Mouse (Mus musculus) ovary, adult 18-20 months (tissue): Measurements from ENCODE around the gene Sfn.
"Not testable (repeated sequence)": the region's sequence is repeated elsewhere in the genome, so short reads cannot be mapped to it uniquely, and the experiment has no call there.

ENCODE experiments used
- DNase-seq: peaks from one replicate; pipeline ENCODE4 v3.0.0; 2022; ENCODE audit warnings: low spot score, mixed read lengths

The Sfn gene

DNA sequence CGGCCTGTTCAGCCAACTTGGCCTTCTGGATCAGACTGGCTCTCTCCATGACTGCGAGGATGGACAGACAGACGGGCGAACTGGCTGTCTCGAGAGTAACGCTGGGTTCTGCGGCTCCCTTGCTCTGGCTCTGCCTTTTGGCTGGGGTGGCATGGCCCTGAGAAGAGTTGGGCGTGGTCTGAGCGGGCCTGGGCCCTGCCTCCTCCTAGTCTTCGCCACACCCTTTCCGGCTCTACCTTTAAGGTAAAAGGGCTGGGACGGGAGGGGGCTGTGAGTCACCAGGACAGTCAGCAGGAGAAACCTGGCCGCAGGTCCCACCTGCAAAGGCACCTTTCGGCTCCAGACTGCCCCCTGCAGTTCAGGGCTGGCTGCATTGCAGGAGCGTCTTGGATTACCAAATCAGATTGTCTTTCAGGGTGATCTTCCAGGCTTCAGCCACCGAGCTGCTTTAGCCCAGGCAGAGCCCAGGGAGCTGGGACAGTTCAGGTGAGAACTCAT, at the start of gene Sfn:
Gene Sfn (minus strand): TSS at position 448 of the 498 bp plus-strand sequence.
- peak; percentile 34 for DNase-seq

DNA sequence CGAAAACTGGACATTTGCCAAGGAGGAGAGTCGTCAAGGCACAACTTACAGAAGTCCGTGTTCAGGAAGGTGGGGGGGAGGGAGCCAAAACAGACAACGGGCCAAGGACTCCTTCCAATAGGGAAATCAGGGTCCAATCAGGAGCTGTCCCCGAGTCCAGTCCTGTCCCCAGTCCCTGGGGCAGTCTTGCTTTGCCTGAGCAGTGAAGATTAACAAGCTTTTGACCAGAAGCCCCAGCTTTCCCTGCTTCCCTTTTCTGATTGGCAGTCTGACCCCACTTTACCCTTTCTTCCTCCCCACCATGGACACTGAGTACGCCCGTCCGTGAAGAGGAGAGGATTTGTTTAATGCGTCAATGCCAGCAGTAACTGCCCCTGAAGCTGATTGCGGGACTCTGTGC, 49.5 kb upstream of the Sfn start:
- DNase-seq, result no peak

DNA sequence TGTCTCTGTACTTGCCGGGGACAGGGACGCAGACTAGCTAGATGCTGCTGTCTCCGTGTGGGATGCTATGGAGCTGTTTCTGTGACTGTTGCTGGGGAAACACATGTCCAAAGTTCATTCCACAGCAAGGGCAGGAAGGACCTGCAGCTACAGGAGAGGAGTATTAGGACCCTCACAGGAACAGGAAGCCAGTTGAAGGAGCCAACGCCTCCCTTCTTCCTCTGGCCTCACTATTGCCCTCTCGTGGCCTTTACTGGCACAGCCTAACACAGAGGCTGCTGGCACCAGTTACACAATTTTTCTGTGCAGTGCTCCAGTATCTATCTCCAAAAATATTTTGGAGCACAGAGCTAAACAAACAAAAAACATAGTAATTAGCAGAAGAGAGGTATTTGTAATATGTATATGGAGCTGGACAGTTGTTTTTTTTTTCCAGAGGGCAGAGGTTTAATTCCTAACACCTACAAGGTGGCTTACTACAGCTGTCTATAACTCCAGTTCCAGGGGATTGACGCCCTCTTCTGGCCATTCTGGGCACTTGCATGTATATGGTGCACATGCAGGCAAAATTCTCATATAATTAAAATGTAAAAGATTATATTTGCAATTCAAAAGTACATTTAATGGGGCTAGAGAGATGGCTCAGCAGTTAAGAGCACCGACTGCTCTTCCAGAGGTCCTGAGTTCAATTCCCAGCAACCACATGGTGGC, 48.2 kb upstream of the Sfn start, which contains the start of gene Zdhhc18:
Gene Zdhhc18 (minus strand): TSS at position 166 of the 711 bp plus-strand sequence.
- DNase-seq, result no peak

DNA sequence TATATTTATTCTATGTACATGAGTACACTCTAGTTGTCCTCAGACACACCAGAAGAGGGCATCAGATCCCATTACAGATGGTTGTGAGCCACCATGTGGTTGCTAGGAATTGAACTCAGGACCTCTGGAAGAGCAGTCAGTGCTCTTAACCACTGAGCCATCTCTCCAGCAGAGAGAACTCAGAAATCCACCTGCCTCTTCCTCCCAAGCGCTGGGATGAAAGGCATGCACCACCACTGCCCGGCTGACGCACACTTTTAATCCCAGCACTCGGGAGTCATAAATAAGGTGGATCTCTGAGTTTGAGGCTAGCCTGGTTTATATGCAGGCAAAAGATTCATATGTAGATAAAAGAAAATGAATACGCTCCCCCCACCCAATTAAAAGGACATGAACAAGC, 47.5 kb upstream of the Sfn start:
- DNase-seq, result not testable (repeated sequence)

DNA sequence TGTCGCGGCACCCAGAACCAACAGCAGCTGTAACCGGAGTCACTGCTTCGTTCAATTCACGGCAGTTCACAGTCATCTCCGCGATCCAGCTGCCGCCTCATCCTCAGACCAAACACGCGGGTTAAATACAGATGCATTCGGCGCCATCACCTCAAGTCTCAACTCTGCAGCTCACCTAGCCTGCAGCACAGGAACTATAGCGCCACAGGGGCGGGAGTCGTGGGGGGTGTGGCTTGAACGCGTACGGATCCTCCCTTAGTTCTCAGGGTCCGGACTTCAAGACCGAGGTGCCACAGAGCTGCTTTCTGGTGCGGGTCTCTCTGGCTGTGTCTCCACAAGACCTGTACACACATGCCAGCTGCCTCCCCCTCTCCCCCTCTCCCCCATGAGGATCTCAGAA, 43.7 kb upstream of the Sfn start:
- DNase-seq, result no peak

DNA sequence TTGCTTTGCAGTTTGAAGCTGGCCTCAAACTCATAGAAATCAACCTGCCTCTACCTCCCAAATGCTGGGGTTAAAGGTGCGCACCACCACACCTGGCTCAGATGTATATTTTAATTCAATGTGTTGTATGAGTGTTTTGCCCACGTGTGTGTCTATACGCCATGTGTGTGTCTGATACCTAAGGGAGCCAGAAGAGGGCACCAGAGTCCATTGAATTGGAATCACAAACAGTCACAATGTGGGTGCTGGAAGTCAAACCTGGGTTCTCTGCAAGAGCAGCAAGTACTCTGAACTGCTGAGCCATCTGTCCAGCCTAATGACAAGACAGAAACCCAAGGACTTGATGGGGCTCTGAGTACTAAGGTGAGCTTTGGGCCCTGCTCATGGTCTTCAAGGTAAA, 43.2 kb upstream of the Sfn start:
- no peak for DNase-seq

DNA sequence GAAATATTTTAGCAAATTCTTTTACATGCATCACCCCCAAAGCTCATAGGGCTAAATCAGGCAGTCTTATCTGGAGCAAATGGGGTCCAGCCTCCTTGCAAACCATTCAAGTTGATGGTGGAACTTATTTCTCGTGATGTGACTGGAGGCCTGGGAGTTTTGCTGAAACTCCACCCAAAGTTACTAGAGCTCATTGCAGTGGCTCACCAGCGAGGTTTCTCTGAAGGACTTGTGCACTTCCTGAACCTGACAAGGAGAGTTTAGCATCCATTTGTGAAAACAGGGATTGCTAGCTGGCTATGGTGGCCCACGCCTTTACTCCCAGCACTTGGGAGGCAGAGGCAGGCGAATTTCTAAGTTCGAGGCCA, 32.1 kb upstream of the Sfn start:
- no peak for DNase-seq

DNA sequence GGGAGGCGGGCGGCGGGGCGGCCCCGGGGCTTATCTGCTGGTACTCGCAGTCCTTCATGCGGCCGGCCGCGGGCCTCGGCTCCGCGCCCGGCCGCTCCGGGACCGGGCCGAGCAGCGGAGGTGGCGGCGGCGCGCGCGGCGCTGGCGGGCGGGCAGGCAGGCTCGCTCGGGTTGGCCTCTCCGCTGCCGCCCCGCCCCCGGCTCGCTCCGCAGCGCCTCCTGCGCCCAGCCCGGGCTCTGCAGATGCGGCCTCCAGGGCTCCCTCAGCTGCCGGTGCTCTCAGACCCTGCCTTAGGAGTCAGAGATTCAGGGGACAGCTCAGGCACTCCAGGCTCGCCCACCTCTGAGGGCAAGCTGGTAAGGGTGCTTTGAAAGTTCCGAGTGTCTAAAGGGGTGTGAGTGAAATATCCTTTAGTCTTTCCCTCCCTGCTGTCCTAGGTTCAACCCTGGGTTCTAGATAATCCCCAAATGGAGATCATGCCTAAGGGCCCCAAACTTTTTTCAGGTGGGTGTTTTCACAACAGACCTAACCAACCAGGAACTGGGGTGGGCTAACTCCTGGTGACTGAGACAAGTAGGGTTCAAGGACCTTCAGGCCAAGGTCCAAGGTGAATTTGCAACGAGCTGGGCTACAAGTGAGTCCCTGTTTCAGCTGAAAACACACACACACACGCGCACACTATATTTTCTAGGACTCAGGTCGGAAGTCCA, 31.5 kb upstream of the Sfn start:
- DNase-seq, result peak; percentile 75

DNA sequence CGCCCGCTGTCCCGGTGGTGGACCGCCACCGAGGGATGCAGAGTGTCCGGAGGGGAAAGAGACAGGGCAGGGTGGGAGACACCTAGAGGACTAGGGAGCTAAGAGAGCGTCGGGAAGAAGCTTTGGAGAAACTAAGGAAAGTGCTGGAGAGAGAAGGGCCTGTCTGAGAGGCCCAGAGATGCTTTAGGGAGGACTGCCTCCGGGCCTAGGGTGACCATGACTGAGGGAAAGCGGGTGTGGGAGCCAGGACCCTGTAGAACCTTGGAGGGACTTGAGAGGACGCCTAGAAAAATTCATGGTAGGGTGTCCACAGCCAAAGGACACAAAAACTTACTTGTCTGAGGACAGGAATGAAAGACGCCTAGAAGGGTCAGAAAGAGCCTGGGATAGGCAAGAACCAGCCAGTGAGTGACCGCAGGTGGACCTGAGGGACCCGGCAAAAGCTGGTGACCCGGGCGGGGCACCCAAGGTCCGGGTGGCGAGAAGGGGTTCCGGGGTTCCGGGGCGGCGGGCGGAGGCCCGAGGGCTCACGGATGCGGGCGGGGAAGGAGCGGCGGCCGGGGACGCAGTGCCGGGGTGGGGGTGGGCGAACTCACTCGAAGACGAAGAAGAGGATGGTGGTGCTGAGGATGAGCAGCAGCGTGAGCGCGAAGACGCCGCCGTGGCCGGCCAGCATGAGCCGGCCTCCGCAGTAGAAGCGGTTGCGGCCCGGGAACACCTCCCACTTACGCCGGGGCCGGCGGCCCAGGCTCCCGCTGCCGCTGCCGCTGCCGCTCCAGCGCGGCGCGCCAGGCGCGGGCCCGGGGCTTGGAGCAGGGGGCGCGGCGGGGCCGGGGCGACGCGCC, 30.7 kb upstream of the Sfn start:
- DNase-seq, result no peak

DNA sequence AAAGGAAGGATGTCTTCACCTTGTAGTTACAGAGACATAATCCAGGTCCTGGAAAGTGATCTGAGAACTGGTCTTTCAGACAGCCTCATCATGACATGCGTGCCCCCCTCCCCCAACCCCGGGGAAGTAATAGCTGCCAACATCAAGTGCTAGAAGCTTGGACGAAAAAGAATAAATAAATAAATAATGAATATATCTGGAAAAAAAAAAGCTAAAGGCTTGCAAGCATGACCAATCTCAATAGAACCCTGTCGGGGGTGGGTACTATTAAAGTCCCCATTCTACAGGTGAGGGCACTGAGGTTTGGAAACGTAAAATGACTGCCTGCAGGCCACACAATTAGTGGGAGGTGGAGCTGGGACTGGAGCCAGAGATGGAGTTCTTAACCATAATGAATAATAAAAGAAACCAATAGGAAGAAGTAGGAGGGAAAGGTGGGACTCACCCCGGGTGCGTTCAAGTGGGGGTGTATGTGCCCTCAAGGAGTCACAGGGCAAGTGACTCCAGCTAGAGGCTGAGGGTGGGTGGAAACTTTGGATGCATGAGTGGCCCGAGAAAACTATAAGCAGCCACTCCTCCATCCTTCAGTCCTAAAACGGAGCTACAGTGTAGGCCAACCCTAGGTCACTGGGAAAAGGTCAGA, 29.9 kb upstream of the Sfn start:
- no peak for DNase-seq

DNA sequence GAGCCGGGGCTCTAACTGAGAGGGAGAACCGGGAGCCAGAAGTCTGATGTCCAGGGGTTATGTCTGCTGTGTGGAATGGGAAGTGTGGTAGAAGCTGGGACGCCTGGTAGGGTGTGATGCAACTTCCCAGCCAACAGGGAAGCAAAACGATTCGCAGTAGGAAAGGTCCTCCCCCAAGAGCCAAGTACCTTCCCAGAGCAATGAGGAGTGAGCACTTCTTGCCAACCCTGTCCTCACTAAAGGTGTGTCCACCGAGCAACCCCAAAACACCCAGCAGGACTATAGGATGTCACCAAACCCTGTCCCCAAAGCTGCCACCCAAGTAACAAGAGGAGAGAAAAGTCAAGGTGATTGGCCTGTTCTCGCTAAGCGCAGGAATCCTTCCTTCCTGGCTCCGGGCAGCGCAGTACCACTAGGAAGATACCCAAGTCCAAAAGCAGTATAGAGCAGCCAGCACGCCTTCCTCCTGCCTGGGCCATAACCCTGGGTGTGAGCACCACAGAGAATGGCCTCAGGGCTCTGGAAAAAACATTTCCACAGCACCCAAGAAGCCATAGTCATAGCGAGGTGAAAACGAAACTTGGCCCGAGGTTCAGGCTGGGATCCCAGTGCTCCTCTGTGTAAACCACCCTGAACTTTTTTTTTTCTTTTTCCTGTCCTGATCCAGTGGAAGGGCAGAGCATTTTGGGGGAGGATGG, 29.3 kb upstream of the Sfn start:
- DNase-seq, result no peak

DNA sequence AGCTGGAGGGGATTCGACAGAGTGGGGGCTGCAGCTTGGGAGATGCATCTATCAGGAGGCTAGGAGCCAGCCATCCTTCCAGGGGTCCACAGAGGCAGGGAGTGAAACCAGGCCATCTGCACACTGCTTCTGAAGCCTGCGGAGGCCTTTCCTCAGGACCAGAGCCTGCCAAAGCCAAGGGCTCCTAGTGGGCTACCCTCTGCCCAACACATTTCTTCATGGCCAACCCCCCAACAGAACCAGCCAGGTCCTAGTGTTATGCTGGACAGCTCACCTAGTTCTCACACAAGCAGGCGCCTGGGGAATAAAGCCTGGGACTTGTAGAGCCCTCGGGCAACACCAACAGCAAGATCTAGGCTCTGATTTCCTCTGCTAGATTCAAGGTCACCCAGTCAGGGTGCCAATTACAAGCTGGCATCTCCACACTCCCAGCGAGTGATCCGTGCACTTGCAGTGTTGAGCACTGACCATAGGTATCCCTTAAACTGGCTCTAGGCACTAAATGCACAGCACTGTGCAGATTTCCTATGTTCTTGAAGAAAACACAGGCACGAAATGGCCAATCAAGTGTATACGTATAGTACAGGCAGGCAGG, 28.5 kb upstream of the Sfn start:
- DNase-seq, result no peak

DNA sequence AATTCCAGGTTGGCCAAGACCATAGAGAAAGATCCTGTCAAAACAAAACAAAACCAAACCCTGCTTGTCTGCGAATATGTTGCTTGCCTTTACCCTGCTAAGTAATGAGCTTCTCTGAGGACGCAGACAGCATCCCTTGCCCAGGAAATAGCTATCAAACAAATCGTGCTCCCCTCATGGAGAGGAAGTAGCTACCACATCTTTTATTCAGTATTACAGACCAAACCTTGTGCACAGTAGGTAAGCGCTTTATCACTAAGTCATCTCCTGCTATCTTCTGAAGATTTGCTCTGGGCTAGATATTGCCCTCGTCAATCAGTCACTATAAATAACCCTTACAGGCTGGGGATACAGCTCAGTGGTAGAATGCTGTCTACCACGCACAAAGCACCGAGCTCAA, 27.2 kb upstream of the Sfn start:
- DNase-seq, result no peak

DNA sequence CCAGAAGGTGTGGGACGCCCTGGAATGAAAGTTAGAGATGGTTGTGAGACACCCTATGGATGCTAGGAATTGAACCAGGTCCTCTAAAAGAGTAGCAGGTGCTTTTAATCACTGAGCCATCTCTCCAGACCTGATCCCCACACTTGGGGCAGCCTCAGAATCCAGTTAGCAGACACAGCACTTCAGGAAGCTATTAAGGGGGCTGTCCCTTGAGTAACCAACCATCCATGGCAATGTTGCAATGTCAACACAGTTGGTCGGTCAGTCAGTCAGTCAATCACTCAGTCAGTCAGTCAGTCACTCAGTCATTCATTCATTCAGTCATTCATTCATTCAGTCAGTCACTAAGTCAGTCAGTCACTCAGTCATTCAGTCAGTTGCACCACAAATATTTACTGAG, 26.5 kb upstream of the Sfn start:
- DNase-seq, result no peak

DNA sequence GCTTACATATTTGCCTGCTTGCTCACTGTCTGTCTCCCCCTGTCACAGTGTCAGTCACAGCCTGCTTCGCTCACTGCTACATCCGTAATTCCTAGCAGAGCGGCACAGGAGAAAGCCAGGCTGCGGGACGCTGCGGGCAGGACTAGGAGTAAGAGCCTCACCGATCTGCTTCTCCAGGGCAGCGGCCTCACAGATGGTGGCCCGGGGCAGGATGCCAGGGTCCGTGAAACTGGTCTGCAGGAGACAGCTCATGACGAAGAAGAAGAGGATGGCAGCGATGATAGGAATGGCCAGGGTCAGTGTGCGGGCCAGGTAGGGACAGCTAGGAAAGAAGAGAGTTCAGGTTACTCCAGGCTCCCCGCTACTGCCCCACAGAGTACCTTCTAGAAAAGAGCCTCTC, 25.1 kb upstream of the Sfn start:
- DNase-seq, result no peak

DNA sequence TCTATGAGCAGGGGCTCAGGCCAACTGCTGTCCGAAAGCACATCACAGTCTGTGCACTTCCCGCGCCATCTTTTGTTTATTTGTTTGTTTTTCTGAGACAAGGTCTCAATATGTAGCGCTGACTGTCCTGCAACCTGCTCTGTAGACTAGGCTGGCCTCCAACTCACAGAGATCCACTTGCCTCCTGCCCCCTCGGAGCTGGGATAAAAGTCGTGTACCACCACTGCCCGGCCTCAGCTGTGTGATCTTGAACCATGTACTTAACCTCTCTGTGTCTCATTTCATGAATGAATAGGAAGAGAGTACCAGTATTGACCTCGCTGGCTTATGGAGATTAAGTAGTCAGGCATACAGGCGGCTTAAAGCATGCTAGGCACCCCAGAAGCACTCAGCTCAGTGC, 24.7 kb upstream of the Sfn start:
- no peak for DNase-seq

DNA sequence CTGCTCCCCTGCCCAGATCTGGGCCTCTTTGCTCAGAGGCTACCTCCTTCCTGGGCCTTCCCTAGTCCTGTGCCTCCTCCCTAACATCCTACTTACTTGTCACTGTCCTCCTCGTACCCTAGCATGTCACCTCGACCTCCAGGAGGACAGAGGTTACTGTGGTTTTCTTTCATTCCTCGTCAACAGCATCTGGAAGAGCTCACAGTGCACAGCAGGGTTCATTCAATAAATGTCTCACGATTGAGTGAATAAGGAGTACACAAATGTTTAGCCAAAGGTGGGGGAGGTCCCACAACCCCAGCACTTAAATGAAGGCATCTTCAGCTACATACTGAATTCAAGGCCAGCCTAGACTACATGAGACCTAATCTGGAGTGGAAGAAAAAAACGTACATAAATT, 24.3 kb upstream of the Sfn start:
- no peak for DNase-seq

DNA sequence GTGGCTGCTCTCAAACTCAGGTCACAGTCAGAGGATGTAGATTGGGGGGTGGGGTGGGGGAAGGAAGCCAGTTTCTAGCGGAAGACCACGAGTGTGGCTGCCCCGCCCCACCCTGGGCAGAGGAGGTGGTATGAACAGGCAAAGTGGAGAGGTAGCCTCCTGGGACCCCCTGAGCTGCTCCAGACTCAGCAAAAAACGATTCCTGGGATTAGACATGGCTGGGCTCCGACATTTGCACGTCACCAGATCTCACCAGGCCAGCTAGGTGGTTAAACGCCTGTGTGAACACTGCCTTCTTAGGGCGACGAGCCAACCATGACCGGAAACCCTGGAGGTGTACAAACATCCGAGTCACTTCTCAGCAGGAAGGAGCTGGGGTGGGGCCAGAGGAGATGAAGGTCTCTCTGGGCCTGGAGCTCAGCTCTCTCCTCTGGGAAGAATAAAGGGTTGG, 23.7 kb upstream of the Sfn start:
- no peak for DNase-seq

DNA sequence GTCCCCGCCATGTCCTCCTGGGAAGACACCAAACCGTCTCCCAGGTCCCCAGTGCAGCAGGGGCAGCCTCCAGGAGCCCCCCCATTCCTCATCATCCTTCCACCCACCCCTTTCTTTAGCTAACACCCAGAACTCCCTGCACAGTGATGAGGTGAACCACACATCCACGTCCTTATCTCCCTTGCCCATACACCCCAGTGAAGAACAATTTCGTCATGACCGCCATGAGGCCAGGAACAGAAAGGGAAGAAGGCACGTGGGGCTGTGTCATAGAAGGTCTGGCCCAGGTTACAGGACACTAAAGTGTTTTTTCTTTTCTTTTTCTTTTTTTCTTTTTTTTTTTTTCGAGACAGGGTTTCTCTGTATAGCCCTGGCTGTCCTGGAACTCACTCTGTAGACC, 22.9 kb upstream of the Sfn start:
- no peak for DNase-seq

DNA sequence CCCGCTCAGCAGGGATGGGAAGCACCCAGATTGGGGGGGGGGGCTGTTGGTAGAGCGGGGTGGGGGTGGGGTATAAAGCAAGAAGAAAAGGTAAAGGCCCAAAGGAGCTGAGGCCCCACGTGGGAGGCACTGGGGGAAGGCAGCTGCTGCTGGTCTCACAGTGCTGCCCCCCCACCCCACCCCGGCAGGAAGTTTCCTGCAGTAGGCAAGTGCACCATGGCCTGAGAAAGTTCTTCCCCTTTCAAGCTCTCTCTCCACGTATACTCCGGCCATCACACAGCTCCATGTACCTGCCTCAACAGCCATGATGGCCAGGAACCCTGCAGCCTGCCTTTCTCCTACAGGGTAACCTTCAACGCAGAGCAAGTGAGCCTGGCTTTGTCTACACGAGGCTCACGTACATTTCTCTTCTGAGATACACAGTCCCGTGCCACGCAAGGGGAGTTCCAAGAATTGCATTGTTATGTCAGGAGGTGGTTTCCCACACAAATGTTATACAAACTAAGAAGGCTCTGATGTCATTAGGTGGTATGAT, 20.3 kb upstream of the Sfn start:
- DNase-seq, result no peak

DNA sequence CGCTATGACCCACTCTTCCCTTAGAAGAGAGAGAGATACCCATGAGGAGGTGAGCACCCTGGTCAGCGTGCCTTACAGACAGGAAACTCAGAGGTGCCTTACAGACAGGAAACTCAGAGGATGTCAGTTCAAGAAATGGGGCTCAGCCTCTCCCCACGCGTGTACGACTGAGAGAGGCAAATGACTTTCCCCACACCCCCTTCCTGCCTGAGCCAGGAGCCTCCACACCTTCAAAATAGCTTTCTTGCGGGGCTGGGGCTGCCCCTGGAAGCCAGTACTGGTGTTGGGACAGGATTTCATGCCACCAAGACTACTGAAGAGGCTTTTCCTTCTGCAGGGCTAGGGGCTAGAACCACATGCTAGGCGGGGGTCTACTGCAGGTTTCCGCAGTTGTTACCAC, 18.7 kb upstream of the Sfn start:
- DNase-seq, result no peak
